Mouse (Mus musculus): ENCODE data around the gene Alx3.
A peak's percentile ranks its signal among the peaks of the same experiment; 100 is the strongest.
"Not testable (repeated sequence)": the region's sequence is repeated elsewhere in the genome, so short reads cannot be mapped to it uniquely, and the experiment has no call there.

The Alx3 gene

DNA sequence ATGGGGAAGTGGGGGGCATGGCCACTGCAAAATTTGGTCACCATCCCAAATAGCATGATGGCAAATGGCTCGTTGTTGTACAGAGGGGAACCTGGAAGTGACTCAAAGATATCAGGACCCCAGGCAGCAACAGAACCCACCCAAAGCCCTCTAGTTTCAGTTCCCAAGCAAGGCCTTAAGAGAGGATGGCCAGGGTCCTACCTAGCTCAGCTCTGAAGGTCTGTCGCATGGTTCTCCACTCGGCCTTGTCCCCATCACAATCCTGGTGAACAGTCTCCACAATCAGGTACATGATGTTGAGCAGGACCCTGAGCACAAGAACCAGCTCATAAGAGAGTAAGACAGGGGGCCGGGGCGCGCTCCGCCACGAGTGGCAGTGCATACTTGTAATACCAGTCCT, 29.6 kb downstream of the Alx3 start:
- DNase-seq (ENCODE audit: low spot score), result no peak

DNA sequence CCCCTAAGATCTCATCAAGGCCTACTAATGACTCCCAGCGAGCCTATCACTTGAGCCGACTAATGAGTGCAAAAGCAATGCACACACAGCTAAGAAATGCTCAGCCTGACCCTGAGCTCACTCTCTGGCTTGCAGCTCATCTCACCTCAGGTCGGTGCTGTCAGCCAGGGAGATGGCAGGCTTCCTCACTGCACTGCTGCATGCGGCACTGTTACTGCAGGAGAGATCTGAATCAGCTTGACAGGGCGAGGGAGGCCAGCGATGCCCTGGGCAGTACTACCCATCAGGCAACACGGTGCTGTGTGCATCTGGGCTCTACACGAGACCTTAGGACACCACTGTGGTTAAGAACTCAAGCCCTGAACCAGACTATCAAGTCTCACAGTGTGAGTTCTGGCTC, 30.7 kb downstream of the Alx3 start:
- no peak for DNase-seq (ENCODE audit: low spot score)

DNA sequence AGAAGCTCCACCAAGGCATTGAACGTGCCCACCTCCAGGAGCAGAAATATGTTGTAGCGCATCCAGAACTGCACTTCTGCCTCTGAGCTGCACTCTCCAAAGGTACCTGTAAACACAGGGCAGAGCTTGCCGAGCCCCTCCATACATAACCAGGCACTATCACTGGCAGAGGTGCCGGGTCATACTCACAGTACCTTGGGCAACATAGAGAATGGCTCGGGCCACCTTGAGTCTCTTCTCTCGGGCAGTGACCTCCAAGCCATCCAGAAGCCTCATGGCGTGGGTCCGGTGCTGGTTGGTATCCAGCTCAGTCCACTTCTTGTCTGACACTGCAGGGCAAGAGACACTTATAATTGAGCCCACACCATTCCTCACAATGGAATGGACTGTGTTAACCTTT, 31.9 kb downstream of the Alx3 start:
- no peak for DNase-seq (ENCODE audit: low spot score)

DNA sequence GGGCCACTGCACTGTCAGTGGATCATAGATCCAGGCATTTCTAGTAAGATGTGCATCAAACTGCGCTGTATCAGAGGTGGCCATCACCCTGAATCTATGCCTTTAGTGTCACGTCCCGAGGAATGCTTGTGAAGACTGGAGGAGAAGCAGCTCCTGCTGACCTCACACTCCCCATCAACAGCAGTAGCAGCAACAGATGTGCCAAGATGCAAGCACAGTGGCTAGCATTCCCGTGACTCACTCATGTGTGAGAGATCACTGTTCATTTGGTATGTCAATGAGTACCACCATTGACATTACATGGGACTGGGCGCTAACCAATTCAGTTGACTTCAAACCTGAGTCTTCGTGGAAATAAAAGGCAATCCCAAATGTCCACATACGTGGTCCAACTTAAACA, 32.8 kb downstream of the Alx3 start:
- no peak for DNase-seq (ENCODE audit: low spot score)

DNA sequence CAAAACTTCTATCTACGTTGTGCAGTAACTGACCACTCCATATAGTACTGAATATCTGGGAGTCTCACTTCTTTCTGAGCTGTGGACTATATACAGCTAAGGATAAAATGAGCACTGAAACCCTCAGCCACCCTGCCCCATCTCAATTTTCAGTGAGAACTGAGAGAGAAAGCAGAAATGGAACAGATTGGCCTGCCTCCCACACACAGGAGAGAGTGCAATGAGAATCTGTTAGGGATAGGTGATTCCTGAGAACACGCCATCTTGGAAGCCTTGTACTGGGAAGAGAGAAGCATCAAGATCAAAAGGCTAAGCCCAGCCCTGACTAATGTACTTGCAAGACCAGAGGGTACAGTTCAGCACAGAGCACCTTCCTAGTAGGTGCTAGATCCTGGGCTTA, 33.7 kb downstream of the Alx3 start:
- DNase-seq (ENCODE audit: low spot score), result no peak

DNA sequence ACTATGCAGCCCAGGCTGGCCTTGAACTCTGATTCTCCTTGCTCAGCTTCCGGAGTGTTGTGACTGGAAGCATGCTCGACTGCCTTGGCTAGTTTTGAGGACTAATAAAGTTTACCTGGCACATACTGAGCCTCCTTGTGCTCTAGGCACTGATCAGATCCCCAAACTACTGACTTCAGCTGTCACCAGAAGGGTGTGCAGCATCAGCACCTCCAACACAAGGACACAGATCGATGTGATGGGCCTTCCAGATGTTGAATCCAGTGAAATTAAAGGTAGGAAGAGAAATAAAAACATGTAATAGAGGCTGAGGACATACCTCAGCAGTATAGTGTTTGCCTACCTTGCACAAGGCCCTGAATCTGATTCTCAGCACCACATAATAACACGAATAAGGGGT, 34.6 kb downstream of the Alx3 start:
- no peak for DNase-seq (ENCODE audit: low spot score)

DNA sequence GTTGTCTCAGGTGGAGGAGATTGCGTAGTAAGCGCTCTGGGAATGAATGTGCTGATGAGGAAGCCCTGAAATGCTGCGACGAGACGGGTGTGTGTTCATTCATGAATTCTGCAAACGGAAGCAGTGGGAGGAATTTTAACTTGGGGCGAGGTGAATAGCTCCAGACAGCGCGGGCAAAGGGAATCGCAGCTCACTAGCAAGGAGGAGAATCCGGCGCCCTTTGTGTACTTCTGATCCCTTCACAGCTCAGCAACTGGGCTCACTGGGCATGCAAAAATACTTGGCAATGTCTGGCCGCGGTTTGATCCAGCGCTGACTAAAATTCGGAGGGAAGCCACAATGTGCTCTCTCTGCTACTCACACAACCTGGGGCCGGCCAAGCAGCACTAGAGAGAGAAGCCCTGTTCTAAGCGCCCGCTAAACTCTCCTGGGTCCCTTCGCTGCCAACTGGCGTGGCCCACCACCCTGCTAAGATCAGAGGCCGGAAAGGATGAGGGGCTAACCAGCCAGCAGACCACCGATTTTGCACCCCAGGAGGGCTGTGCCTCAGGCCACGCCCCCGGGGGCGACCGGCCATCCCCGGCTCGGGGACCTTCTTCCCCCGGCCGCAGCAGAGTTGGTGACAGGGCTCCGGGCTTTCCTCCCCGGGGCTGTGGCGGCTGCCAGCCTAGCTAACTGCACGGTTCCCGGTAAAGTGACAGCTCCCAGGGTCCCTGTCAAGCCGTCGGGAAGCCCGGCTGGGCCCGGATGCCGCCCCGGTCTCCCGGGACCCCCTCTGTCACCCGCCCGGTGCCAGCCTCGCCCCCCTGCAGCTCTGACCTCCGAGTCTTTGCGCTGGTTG, 36.1 kb downstream of the Alx3 start, which contains the start of gene Gm10961:
Gene Gm10961, plus strand, starts transcription at position 641 of the 841 bp plus-strand sequence.
- DNase-seq (ENCODE audit: low spot score), result peak; percentile 63

DNA sequence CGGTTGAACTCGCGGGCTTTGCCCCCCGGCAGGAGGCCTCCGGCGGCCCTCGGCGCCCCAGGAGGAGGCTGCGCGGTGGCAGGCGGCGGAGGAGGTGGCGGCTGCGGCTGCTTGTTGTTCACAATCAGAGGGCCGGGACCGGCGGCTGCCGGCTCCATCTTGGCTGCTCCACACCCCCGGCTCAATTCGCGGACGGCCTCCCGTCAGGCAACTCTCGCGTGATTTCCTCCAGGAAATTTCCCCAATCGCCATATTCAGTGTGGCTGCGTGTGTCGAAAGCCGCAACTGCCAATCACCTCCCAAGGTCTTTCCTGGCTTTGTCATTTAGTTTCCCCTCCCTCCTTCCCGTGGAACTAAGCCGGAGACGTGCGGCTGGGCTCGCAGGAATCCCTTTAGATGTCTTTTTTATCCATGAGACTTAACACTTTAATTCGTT, 36.7 kb downstream of the Alx3 start, which contains the start of gene Strip1:
Gene Strip1, minus strand, starts transcription at position 172 of the 436 bp plus-strand sequence.
- peak; percentile 97 for DNase-seq (ENCODE audit: low spot score)

DNA sequence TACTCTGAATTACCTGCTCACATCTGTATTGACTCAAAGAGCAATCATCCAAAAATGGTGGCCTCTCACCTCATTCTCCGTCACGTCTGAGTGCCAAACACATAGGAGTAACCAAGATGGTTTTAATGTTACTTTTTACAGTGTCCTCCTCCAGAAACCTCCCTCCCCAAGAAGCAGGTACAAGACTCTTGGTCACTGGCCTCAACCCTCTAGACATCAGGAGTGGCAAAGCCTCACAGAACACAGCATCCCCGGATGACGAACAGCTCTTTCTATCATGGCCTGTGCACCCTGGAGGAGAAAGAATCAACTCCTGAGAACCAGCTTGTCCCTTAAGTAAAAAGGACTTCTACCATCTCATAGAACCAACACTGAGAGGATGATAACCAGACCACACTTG, 38.0 kb downstream of the Alx3 start:
- DNase-seq (ENCODE audit: low spot score), result no peak

DNA sequence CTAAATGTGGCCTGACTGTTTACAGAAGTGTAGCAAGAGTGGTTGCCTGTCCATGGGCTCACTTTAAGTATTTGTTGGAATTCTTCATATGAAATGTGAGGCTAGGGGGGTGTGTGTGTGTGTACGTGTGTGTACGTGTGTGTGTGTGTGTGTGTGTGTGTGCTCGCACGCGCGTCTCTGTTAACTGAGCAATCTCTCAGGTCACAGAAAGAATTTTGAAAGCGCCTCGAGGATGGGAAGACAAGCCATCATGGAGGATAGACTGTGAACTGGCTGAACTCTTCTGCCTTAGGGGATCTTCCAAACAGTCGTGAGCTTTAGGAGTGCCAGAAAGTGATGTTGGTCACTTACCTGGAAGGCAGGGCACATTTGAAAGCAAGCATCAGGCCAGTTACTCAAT, 39.1 kb downstream of the Alx3 start:
- no peak for DNase-seq (ENCODE audit: low spot score)

DNA sequence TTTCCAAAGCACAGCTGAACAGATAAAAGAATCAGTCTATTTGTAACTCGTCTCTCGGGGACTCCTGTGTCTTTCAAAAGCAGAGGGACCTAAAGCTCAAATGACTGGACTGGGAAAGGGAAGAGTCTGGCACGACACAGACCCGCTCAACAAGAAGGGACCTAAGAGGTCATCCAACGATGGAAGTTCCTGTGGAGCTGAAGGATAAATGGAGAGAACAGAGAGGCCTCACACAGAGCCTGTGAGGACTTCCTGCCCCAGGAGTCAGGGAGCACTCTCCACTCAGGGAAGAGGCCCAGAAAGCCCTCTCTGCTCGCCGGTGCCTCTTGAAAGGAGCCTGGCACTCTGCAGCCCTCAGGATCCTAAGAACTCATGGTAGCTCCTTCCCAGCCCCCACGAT, 41.0 kb downstream of the Alx3 start:
- no peak for DNase-seq (ENCODE audit: low spot score)

DNA sequence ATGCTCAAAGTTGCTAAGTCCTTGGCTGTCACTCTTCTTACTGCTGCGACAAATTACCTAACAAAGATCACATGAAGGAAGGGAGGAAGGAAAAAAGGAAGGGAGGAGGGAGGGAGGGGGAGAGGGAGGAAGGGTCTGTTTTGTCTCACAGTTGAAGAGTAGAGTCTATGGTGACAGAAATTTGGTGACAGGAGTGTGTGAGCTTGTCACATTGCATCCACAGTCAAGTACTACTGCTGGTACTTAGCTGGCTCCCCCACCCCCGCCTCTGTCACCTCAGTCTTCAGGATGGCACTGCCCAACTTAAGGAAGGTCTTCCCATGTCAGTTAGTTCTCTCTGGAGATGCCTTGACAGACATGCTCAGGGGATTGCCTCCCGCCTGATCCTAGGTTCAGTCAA, 41.4 kb downstream of the Alx3 start:
- DNase-seq (ENCODE audit: low spot score), result no peak

DNA sequence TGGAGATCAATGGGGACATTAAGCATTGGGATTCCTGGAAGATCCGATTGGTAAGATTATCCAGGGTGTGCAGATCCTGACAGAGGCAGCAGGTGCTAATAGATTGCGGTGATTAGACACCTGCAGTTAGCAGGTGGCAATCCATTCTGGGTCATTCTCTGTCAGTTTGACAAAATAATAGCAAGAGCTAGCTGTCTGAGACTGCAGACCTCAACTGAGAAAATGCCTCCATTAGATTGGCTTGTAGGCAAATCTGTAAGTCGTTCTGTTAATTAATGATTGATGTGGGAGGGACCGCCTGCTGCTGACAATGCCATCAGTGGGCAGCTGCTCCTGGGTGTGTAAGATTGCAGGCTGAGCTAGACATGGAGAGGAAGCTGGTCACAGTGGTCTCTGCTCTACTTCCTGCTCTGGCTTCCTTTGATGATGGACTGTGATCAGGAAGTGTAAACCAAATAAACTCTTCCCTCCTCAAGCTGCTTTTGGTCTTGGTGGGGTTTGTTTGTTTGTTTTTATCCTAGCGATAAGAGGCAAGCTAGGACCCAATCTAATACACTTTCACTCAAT, 42.9 kb downstream of the Alx3 start:
- no peak for DNase-seq (ENCODE audit: low spot score)

DNA sequence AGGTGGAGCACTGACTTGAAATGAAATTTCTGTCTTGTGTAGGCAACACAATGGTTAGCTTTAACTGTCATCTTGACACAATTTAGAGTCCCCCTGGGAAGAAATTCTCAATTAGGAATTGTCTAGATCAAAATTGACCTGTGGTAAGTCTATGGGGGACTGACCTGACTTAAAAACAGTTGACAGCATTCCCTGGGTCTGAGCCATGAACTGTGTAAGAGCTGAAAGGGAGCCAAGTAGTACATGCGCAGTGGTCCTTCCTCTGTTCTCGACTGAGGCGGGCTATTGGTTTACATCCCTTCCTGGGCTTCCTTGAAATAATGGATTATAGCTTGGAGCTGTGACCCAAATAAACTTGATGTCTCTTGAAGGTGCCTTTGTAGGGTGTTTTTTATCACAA, 52.1 kb downstream of the Alx3 start:
- no peak for DNase-seq (ENCODE audit: low spot score)

DNA sequence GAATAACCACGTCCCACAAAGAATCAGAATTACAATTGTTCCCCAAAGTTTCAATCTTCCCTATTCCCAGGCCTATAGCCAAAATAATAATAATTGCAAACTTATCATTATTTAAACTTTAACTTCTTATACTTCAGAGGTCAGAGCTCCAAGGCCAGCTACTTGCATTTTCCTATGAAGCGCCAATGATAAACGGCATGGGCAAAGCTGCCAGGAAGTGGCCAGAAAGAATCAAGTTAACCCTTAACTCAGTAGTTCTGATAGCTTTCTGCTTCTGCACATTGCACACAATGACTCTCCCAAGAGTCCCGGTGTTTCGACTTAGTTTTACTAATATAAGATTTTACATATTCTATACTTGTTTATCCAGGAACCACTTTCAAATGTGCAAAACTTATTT, 55.4 kb downstream of the Alx3 start:
- DNase-seq (ENCODE audit: low spot score), result not testable (repeated sequence)

DNA sequence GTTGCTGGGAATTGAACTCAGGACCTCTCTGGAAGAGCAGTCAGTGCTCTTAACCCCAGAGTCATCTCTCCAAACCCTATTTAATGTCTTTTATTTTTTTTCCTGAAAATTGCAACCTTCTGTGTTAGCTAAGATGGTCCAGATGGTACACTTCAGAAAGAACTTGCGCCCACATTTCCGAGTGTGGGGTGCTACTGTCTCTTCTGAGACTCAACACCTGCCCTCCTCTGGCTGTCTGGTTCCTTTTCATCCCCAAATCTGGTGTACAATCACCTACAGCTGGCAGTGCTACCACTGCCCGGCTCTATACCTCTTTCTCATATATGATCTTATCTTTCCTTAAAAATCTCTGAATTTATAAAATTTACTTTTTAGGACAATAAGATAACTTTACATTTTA, 58.1 kb downstream of the Alx3 start:
- no peak for DNase-seq (ENCODE audit: low spot score)

DNA sequence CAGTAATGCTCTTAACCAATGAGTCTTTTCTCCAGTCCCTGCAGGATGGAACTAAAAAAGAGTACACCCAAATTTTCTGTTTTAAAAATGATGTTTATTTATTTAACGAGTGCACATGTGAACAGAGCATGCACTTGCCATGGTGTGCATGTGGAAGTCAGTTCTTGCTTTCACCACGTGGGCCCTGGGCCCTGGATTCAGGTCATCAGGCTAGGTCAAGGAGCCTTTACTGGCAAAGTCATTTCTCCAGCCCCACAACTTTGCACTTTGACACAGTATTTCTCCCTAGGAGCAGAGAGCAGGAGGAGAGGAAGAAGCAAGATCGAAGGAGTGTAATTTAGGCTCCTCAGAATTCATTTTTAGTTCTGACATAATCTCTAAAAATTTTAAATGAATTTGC, 60.0 kb downstream of the Alx3 start:
- no peak for DNase-seq (ENCODE audit: low spot score)

Data from adipocyte (in vitro differentiated cells).